Mouse (Mus musculus) T-cell, adult 2 months (primary cell): Measurements from ENCODE around the gene Katnb1.

ENCODE experiments used
- DNase-seq: peaks from one replicate; pipeline ENCODE4 v3.0.0; 2022; ENCODE audit warnings: low spot score

Katnb1 gene

DNA sequence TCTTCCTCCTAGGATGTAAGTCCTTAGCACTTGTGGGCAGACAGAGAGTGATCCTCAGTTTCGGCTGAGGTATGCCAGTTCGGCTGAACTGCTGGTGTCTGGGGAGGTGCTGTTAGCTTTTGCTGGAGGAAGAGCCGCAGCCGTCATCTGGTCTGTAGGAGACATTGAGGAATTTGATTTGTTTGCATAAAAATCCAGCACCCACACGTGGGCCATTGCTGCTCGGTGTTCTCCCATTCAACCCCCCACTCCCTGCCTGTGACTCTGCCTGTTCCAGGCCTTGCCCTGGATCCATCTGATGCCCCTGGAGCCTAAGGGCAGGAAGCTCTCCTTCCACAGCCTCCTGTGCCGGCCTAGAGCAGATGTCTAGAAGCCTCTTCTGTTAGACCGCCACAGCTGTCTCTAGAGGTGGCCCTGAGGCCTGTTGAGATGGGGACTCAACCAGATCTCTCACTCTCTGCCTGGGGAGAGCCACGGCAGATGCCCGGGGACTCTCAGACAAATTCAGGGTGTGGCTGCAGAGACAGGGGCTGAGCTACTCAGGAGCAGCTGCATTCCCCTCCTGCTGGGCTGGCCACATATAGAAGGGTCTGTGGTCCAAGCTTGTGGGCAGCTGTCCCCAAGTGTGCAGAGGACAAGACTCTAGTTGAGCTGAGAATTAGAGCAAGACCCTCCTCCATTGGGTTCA, 3.9 kb downstream of the Katnb1 start:
- no peak for DNase-seq

DNA sequence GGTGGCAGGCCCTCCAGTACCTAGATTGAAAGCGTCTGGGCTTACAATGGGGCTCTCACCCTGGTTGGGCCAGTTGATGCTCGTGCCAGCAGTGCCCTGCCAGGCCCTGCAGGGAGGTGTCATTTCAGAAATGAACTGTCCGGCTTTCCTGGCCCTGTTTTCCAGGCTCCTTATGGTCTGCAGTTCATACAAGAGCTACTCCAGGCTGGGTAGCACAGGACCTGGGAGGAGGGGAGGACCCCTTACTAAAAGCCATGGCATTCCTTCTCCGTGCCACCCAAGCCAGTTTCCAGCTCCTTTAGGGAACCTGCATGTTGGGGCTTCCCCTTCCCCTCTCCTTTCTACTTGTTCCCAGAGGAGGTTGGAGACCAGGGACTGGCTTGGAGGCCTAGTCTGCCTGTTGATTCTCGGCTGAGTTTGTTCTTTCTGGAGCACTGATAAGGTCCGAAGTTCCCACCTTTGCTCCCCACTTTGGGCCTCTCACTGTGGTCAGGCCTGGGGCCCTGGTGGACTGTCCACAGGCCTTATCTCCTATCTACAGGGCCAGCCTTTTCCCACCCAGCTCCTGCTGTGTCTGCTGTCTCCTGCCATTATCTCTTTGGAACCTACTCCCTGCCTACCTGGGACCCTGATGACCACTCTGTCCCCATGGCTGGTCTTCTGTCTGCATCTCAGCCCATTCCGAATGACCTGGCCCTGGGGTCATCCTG, 4.6 kb downstream of the Katnb1 start:
- DNase-seq, result no peak

DNA sequence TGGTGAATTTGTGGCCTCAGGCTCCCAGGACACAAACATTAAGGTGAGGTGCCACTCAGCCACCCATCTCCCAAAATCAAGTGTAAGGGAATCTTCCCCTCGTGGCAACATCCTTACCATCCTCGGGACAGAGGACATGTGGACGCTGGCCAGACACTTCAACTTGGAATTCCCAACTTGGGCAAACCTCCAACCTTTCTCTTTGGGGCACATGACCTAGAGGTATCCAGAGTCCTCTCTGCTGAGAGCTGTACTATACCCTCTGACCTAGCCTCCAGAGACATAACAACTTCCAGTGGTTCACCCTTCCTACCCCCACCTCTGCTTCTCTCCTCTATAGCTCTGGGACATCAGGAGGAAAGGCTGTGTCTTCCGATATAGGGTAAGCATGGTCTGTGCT, 12.6 kb downstream of the Katnb1 start:
- DNase-seq, result no peak

DNA sequence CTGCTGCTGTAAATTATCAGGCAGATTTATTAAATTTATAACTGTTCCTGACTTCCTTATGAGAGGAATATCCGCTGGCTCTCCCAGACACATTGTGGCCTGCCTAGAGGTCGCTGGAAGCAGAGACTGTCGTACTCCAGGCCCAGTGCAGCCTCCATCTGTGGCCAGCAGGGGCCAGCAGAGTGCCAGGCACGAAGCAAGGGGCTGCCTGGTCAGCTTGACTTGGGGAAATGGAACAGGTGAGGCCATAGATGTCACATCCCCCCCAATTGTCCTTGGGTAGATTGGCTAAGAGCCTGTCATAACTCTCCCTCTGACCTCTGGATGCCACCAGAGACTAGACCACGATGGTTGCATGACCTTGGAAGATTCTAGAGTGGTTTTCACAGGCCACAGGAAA, 18.0 kb downstream of the Katnb1 start:
- DNase-seq, result peak; percentile 30

DNA sequence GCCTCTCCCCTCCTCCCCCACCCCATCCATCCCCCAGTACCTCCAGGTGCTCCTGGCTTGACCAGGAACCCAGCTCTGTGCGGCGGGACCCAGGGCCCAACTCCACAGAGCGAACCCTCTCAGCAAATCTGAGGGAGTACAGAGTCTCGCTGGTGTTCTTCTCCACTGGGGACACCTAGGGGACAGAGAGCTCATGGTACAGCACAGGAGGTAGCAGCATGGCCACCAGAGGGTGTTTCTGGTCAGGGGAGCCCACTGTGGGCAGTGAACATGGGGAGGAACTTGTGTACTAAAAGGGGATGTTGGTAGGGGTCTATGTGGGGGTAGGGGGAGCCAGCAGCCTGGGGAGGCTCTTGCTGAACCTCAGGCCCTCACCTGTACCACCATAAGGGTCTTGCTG, 21.0 kb downstream of the Katnb1 start:
- no peak for DNase-seq

DNA sequence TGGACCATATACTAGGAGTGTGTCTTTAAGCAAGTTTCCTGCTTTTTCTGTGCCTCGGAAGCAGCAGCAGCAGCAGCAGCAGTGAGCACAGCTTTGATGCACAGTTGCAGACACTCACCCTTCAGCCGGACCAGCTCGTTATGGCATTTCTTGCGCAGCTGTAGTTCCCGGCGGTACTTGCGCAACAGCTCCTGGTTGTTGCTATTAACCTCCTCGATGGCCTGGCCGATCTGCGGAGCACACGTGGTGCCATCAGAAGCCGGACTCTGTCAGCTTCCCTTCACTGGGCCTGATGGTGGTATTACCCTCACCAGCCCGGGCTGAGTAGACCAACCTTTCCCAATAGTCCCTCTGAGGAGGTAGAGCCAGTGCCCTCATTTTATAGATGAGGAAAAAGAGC, 26.3 kb downstream of the Katnb1 start:
- no peak for DNase-seq

DNA sequence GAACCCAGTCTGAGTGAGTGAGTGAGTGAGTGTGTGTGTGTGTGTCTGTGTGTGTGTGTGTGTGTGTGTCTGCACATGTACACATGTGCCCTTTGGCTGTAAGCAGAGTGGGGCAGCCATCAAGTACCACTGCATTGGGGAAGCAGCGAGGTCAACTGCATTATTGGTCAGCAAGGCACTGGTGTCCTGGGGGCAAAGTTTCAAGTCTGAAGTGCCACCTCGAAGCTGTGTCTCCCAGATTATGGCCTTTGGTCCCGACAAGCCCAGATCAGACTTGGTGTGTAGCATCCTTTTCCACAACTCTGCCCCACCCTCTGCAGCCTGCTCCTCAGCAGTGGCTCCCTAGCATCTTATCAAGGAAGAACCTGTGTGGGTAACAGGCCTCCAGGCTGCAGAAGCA, 31.6 kb downstream of the Katnb1 start:
- DNase-seq, result no peak

DNA sequence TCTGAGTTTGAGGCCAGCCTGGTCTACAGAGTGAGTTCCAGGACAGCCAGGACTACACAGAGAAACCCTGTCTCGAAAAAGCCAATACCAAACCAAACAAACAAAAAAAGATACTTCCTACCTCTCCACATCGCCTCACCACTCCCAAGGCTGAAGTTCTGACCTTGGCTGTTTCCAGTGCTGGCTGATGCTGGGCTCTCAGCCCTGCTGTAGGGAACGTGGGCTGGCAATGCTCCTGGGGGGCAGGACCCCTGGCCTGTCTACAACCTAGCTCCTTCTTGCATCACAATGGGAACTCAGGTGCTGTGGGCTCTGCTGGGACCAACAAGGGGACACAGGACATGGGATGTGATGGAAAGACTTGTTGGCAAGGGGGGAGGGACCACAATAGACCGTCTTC, 32.1 kb downstream of the Katnb1 start:
- DNase-seq, result no peak

DNA sequence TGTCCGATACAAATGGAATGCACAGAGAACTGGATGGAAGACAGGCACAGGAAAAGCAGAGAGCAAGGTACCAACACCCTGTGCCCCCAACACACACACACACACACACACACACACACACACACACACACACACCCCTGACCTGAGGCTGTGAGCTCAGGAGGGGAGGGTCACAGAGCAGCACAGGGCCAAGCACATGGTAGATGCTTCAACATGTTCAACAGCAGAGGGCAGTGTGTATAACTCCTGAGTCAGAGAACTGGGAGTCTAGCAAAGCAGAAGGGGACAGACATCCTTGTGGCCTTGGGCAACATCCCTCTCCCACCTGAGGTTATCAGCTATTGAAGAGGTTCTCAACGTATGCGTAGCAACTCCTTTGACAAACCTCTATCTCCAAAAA, 32.8 kb downstream of the Katnb1 start:
- DNase-seq, result no peak

DNA sequence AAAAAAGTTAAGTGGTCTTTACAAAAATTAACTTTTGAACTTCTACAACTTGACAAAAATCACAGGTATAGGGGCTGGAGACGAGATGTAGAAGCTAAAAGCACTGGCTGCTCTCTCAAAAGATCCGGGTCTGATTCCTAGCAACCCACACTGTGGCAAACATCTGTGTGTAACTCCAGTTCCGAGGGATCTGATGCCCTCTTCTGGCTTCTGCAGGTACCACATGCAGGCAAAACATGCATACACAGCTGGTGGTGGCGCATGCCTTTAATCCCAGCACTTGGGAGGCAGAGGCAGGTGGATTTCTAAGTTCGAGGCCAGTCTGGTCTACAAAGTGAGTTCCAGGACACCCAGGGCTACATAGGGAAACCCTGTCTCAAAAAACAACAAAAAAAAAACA, 42.5 kb downstream of the Katnb1 start:
- no peak for DNase-seq

DNA sequence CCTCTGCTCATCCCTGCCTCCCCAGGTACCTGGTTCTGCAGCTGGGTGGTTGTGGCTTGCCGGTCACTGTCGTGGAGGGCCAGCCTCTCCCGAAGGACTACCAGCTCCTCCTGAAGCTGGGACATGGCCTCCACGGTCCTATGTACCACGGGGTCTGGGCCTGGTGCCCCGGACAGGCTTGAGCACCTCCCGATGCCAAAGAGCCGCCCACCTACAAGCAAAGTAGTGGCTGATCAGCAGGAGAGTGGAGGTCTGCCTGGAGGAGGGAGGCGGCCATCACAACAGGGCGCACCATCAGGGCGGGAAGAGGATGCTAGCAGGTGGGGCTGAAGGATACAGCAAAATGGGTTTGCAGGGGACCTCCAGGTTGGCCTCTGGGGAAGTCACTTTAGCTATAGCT, 45.5 kb downstream of the Katnb1 start:
- DNase-seq, result no peak

DNA sequence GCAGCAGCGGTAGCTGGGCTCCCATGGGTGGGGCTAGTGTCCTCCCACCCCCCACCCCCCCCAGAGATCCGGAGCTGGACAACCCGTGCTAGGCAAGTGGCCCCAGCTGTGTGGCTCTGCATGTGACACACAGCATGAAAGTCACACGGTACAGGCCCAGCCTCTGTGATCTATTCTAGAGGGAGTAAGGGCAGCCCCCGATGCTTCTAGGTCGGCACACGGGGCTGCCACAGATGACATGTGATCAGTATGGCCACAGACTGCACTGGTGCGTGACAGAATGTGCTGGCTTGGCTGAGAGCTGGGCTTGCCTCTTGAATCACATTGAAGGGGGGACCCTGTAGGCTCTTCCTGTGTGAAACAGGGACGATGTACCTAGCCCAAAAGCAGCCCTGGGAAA, 46.7 kb downstream of the Katnb1 start:
- no peak for DNase-seq

DNA sequence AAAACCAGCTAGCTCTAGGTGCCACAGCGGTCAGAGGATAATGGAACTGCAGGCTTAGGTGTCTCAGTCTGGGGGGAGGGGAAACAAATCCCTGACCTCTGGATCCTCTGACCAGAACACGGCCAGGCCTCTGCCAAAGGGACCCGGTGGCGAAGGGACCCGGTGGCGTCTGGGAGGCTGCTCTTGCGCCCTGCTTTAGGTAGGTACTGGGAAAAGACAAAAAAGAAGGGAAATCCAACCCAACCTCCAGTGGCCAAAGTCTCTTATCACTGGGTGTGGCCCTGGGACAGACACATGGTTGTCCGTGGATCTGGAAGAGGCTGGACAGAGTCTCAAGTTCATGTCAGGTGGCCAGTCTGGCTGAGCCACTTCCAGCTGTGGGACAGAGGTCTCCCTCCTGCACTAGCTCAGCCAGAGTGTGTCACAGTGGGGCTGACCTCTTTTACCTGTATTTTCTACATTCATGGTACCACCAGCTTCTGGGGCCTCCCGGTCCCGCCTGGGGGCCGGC, 47.8 kb downstream of the Katnb1 start:
- no peak for DNase-seq

DNA sequence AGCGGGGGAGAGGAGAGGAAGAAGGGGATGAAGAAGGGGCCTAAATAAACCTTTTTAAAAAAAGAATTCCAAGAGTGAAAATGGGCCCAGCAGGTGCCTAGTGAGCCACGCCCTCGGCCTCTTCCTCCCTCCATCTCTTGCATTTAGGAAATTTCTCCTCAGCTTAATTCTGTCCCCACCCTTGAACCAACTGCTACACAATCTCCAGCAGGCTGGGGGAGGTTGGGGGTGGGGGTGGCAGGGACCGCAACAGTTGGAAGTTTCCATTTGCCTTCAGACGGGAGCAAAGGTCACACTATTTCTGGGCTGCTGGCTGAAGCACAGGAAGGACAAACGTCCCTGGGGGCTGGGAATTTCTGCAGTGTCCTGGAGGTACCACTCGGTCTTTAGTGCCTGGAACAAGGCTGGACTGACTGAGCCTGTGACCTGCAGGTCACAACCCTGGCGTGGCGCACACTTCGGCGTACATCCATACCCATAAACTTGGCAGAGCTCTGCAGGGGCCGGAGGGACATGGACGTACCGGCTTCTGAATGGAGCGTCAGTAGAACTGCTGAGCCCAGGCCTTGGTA, 50.1 kb downstream of the Katnb1 start:
- DNase-seq, result no peak

DNA sequence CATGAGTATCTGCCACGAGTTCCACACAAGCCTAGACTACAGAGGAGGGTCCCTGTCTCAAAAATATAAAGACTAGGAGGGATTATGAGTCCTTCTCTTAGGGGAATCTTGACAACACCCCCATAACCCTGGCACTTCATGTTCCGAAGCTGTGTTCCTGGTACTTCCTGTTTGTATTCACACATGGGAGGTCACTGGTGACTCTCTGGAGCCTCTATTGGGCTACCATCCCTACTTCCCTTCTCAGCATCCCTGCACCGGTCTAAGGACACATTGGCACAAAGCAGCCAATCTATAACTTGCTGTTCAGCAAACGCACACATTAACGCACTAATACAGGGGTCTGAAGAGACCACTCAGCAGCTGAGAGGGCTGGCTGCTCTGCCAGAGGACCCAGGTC, 51.0 kb downstream of the Katnb1 start:
- DNase-seq, result no peak

DNA sequence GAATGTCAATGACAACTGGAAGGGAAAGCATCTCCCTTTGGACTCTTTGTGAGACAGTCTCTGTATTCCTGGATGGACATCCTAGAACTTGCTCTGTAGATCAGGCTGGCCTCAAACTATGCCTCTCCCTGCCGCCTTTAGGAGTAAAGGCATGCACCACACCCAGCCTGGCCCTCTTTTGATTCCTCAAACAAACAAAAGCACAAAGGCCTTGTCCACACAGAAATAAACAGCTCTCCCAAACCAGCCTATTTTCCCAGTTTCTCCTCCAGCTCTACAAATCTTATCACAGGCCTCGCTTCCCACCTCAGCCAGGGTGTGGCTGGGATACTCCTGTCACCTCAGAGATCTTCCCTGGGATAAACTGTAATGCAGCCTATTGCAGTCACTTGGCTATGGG, 53.2 kb downstream of the Katnb1 start:
- DNase-seq, result no peak

DNA sequence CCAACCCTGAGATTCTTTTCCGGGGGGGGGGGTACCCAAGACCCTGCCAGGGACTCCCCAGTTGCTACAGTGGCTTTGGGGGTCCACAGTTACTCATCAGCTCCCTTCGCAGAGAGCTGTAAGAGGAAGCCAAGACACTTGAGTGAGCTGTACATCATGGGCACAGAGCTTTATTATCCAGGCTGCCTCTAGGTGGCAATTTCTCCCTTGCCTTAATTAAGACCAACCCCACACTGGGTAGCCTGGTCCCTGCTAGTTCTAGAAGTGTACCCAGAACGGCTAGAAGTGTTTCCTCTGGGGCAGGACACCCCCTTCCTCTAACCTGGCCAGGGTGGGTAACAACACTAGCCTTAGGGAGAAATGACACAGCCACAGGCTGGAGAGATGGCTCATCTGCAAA, 54.3 kb downstream of the Katnb1 start:
- DNase-seq, result no peak

DNA sequence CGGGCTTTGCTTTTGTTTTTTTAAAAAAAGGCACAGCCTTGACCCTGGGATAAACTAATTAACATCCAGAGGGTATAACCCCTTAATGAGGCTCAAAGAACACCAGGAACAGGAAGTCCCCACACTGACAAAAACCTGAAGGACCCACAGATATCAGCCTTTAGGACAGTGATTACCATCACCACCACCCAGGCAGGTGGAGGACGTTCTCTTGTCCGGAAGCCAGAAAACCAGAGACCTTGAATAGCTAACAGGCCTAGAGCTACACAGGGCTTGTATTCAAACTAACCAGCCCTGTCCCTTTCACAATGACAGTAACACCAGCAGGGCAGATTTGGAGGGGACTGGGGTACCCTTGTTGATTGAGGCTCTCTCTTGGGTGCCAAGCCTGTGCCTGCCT, 55.2 kb downstream of the Katnb1 start:
- DNase-seq, result no peak

DNA sequence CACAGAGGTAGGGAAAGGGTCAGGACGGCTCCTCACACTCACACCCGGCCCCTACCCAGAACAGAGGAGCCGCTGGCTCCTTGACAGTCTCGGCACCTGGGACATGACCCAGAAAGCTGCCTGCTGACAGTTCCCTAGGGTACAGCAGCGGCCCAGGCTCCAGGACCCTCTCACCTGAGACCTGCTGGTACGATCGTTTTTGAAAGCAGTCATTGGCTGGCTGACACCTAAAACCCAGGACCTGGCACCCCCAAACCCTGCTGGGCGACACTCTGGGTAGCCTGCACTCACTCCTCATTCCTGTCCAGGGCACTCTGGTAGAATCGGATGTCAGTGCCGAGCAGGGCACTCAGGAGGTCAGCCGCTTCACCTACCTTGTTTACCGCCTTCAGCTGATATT, 56.2 kb downstream of the Katnb1 start:
- DNase-seq, result no peak

DNA sequence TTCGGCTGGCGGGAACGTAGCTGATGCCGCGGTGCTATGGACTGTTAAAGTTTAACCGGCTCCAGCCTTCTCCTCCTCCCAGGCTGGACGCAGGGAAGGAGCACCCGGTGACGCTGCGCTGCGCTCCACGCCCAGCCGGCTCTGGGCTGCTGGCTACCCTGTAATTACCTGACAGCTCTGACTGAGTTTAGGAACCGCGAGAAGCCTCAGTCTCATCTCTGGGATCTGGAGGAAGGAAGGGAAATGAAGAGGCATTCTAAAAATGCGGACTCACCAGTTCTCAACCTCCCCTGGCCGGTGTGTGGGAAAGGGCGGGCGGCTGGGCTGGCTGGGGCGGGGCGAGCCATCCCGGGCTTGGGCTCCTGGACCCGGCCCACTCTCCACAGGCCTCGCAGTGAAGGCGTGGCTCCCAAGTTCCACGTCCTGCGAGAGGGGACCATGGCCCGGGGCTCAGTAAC, 56.7 kb downstream of the Katnb1 start:
- no peak for DNase-seq

DNA sequence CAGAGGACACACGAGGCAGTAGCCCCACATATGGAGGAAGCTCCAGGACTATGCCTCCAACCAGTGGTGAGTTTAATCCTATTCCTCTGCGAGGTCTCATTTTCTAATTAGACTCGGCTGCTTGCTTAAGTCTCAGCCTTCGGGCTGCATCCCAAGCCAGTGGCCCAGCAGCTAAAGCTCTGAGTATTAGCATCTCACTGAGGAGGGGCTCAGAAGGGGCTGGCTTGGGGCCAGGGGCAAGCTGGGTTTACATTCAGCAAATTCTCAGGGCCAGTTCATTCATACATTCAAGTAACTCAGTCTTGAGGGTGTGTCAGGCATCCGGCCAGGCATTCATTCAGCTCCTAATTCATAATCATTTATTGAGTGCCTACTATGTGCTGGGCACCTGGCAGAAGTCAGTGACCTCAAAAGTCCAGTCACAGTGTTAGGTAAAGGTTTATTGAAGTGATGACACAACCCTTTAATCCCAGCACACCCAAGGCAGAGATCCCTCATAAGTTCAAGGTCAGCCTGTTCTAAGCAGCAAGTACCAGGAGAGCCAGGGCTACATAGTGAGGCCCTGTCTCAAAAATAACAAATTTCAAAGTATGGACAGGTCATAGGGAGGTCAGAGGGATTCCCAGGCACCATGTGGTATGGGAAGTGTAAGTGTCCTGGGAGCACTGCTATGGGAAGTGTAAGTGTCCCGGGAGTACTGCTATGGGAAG, 57.5 kb downstream of the Katnb1 start:
- no peak for DNase-seq

DNA sequence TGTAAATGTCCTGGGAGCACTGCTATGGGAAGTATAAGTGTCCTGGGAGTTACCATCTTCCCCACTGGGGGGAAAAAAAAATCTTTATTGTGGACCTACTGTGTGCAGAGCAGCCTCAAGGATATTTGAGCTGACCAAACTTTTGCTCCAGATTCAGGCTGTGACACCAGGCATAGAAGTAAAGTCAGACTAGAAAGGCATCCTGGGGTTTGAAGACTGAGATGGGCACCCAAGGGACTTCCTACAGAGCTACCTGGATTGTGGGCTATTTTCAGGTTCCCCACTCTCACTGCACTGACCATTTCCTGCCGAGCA, 58.0 kb downstream of the Katnb1 start:
- no peak for DNase-seq

DNA sequence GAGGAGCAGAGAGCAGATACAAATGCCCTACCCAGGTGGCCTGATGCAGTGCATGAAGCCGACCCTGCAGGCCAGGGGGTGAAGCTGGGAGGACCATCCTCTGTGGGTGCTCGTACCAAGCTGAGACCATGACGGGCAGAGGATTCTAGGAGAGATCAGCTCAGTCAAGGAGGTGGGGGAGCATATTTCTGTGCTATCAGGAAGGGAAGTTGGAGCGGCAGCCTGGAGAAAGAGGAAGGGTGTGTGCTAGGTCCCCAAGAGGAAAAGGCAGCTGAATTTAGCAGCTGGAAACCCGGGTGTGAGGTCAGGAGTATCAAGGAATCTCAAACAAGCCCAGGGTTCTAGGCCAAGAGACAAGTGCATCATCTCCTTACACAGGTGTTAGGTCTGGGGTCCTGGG, 59.6 kb downstream of the Katnb1 start:
- no peak for DNase-seq
